Mouse (Mus musculus): ENCODE data around the gene I830077J02Rik.
"Not testable (repeated sequence)": the region's sequence is repeated elsewhere in the genome, so short reads cannot be mapped to it uniquely, and the experiment has no call there.

Gene I830077J02Rik

DNA sequence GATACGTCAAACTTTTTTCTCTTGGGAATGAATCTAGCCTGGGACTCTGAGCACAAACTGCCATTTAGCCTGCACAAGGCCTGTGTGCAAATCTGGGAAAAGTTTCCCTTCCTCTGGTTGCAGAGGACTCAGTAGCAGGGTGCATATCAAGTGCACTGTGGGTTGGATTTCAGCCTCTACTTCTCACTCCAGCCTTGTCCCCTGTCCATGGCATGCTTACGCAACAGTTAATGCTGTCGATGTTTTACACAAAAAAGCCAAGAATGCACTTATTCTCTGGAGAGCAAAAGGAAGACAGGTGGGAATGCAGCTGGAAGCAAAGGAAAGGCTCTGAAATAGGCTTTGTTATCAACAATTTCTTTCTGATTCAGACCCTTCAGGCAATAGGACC is 14.1 kb downstream of the I830077J02Rik start:
- no peak for ATAC-seq (ENCODE audit: low TSS enrichment)

DNA sequence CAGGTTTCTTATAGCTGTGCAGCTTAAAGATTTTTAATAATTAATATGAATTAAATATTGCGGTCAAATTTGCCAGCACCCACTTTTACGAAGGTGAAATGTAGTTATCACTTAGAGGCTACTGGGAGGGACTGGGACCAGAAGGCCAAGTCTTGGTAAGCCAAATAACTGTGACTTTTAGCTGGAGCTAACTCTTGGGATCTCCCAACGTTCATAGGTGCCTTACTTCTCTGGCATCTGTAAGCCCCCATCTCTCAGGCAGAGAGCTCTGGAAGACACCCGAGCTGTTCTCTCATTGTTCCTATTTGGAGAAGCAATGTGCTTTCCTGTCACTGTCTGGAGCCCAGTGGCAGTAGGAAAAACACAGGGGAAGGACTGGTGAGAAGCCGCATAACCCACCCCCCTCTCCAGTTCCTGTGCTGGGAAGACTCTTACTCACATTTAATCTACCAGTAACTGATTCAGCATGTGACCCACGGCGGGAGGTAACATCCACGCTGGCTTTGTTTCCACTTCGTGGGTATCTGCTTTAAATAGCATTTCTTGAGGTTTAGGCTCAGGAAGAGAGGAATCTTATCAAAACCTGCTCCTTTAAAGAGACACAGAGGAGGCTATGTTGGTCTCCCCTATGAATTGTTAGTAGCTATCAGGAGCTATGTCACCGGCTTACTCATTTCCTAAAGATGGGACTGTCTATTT is 14.7 kb downstream of the I830077J02Rik start:
- no peak for ATAC-seq (ENCODE audit: low TSS enrichment)

DNA sequence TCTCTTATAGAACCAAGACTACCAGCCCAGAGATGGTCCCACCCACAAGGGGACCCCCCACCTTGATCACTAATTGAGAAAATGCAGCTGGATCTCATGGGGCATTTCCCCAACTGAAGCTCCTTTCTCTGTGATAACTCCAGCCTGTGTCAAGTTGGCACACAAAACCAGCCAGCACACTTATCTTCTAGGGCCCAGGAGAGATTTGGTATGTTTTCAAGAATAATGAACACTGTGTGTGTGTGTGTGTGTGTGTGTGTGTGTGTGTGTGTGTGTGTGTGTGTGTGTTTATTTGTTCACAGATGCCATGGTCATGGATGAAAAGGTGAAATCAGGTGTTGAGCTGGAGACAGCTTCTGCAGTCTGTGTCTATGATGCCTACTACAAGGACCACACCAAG is 16.0 kb downstream of the I830077J02Rik start:
- not testable (repeated sequence) for ATAC-seq (ENCODE audit: low TSS enrichment)

DNA sequence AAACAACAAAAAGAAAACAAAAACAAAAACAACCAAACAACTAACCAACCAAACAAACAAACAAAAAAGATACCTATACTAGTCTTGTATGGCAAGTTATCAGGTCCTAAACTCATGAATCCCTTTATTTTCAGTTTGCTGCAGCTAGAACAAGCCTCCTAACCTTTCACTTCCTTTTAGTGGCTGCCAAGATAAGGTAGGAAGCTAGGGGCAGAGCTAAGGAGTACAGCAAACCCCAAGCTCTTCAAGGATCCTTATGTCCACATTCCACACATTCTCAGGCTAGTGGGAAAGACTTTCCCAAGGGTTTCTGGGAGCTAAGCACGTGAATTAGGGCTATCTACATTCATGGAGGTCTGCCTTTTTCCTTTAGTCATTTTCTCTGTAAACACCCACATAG is 17.2 kb downstream of the I830077J02Rik start:
- ATAC-seq (ENCODE audit: low TSS enrichment): no peak

DNA sequence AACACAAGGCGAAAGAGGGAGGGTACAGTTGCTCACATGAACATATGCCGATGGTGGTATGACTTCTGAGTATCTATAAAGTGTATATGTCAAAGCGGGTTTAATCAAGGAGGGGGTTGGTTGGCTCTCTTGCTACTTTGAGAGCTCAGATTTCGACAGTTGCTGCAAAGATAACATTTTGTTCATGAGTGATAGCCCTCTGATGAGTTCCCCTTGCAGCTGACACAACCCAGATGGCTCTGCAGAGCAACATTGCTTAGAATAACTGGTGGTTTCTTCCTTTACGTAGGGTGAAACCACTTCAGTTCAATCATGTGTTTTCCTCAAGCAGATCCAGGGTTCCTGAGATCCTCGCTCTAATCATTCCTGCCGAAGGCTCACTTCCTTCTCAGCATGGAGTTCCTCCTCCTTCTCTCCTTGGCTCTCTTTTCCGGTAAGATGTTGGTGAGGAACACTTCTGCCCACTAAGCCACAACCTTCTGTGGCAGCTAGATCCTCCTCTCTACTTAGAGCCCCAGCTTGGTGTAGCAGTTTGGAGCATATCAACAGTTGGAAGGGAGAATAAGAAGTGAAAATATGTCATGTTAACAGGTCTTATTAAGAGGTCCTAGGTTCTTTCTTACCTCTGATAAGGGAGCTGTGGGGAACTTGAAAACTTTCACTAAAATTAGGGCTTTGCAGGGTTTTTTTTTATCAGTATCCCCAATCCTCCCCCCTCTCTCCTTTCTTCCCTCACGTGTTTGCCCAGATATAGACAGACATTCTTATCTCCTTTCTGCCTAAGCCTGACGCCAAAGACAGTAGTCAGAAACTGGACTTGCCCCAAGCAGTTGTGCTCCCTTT is 18.4 kb downstream of the I830077J02Rik start:
- peak; percentile 44; the same call in 1 of the 2 replicates for ATAC-seq (ENCODE audit: low TSS enrichment)

DNA sequence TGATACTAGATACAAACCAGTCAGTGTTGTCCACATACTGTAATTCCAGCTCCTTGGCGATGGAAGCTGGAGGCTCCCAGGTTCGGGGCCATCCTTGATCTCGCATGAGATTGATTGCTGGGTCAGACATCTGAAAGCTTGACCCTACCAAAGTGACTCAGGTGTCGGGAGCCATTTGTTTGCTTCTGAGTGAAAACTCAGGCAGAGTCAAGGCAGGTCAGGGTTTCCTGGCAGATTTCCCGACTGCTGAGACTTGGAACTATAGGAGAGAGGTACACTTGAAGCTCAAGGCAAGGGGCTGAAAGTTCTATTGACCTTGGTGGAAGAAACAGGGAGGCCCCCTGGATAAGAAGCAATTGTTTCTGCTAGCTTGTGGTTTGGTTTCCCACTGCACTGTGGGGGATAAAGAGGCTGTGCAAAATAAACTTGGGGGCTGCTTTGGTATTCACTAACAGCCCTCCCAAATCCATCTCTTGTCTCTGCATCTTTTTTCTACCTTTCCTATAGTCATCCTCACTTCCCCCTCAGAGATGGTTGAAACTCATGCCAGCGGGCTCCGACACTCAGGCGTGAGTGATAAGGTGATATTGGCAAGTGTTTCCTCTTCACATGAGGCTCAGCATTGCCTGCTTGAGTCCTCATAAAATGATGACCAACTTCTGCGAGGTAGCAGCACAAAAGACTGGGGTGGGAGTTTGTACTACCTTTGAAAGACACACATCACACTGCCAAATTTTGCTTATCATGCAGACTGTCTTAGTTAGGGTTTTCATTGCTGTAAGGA is 20.2 kb downstream of the I830077J02Rik start:
- no peak for ATAC-seq (ENCODE audit: low TSS enrichment)

DNA sequence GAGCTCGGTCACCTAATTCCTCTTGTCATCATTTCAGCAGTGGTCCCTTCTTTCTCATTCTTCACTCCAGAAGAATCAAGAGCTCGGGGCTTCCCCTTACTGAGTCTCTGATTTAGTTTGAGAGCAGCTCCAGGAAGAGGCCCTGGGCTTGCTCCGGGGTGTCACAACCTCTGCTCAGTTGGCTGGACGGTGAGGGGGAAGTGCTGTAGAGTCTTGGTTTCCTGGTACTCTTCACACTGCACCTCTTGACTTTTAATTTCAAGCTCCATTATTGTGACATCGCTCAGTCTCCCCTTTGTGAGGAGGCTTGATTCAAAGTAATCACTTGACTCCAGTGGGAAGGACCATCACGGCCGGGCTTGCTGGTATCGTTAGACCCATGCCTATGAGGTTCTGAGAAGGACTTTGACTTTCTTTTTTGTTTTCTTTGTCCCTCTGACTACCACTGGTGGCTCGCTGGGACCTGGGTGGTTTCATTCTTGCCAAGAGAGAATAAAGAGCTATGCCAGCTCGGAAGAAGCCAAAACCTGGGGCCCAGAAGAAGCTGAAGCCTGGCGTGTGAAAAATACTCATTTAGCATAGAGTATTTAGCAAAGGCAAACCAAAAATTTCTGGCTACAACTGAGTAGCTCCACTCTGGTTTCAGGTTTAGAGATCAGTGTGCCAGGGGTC is 21.8 kb downstream of the I830077J02Rik start:
- no peak for ATAC-seq (ENCODE audit: low TSS enrichment)

DNA sequence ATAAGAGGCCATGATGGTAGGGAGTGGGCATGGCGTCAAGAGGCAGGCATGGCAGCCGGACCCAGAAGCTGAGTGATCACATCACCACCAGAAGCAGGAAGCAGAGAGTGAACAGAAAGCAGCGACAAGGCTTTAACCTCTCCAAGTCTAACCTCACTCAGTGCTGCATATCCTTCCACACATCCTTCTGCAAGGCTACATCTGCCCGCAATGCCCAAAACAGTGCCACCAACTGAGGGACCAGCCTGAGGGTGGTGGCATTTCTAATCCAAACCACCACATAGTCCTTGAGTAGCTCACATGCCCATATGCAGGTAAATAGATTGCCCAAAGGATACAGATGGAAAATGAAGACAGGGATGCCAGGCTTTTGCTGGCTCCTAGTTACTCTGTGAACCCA is 23.5 kb downstream of the I830077J02Rik start:
- ATAC-seq (ENCODE audit: low TSS enrichment): no peak

DNA sequence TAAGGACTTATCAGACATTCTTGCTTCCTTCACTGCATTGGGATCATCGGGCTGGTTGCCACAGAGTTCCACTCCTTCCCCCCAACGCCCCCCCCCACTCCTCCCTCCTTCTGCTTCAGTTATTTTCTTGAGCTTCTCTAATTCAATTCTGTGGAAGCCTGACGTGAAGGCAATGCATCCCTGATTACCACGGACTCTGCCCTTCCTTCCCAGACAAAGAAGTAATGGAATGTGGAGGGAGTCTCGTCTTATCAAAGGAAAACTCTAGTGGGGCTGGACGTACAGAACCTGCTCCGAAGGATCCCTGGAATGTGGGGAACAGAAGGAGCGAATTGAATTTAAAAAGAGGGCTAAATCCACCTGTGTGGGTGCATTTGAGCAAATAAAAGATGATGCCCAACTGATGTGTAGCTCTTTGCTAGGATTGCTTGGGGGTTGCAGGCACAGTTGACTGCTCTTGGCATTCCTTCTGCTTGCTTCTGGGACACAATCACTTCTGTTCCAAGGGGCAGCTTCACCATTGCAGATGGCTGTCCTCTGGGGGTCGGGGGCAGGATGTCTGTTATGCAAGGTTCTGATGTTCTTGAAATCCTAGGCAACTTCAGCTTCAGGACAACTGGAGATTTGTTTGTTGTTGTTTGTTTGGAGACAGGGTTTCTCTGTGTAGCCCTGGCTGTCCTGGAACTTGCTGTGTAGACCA is 24.4 kb downstream of the I830077J02Rik start:
- ATAC-seq (ENCODE audit: low TSS enrichment): no peak

DNA sequence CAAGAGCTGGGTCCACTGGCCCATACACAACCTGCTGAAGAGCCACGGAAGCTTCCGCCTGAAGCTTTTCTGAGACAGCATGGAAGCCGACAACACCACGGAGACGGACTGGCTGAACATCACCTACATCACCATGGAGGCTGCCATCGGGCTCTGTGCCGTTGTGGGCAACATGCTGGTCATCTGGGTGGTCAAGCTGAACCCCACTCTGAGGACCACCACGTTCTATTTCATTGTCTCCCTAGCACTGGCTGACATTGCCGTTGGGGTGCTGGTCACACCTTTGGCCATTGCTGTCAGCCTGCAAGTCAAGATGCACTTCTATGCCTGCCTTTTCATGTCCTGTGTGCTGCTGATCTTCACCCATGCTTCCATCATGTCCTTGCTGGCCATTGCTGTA is 27.7 kb downstream of the I830077J02Rik start:
- no peak for ATAC-seq (ENCODE audit: low TSS enrichment)

DNA sequence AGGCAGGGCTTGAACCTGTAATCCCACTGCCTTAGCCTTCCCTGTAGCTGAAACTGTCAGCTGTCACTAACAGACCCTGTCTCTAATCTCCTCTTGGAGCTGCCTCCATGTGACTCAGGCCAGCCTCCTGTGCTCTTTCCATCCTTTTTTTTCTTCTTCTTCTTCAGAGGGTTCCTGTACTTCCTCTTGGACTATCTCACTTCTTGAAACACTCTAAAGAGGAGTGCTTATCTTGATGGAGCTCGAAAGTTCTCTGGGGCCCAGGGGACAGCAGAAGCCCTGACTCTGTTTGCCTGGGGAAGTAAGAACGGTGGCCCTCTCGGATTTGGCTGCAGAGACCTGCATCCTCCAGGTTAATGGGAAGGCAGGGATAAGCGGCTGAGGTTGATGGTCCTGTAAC is 28.3 kb downstream of the I830077J02Rik start:
- ATAC-seq (ENCODE audit: low TSS enrichment): no peak

DNA sequence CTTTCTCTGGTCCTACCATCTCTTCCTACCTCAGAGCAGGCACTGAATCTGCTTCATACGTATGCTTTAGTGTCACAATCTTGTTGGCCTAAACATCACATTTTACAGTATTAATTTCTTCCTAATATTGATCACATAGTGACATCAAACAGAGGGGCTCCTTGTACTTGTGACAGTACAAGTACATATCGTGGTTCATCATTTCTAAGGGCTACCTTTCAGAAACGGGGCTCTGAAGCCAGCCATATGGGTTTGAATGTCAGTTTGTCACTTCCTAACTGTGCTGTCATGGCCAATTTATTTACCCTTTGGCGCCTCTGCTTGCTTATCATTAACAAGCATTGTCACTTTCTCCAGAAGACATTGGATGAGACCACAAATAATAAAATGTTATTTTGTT is 31.0 kb downstream of the I830077J02Rik start:
- ATAC-seq (ENCODE audit: low TSS enrichment): no peak

DNA sequence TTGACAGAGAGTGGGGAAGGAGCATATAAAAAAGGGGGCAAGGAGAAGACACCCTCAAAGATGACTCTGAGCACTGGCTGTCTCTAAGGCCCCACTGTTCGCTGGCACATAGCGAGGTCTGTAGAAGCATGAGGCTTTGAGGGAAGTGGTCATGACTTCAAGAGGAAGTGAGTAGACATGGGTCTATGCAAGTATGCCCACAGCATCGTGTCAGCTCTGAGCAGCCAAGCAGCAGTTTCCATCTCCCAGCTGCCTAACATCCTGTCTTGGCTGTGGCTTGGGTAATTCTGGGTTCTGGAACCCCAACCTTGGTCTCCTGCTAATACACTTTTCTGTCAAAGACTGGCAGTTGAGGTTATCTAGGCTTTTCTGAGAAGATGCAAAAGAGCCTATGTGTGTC is 31.7 kb downstream of the I830077J02Rik start:
- ATAC-seq (ENCODE audit: low TSS enrichment): no peak

DNA sequence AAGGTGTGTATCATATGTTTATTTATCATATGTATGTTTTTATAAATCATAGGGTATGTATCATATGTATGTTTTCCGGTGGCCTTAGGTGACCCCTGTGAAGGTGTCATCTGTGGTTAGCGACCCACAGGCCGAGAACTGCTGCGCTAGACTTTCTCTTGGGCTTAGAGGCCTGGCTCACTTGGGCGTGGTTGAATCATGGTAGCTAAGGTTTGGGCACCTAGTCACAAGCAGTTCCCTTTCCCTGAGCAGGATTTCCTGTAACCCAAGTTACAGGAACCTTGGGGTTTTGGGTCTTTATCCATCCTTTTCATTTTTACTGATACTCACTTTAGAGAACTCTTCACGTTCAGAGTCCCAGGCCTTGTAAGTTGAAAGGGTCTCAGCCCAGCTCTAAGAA is 32.2 kb downstream of the I830077J02Rik start:
- no peak for ATAC-seq (ENCODE audit: low TSS enrichment)

DNA sequence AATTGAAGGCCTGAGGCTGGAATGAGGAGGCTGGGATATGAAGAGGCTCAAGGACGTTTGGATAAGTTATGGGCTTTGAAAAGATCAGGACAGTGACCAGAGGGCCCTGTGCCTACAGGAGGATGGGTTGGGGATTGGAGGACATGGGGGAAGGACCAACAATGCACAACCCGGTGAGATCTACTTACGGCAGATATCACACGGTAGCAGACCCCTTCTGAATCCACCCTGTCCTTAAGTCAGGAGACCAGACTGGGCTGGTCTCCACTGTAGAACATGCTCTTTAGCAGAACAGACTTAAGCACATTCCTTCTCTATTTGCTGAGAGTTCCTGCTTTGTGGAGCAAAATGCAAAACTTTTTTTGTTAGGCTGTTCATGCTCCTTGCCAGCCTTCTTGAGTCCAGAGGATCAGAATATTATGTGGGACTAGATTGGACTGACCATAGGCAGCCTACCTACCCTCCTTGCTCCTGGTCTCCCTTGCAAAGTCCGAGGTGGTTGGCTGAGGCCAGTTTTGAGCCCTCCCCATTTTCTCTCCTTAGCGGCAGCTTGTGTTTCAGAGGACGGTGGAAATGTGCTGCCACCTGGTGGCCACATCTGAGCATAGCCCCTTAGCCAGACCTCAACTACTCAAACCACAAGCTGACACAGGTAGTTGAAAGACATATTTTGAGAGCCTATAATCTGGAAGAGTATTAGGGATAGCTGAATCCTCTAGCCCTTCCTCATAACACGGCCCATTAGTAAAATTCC is 32.9 kb downstream of the I830077J02Rik start:
- peak; percentile 91 for ATAC-seq (ENCODE audit: low TSS enrichment)

DNA sequence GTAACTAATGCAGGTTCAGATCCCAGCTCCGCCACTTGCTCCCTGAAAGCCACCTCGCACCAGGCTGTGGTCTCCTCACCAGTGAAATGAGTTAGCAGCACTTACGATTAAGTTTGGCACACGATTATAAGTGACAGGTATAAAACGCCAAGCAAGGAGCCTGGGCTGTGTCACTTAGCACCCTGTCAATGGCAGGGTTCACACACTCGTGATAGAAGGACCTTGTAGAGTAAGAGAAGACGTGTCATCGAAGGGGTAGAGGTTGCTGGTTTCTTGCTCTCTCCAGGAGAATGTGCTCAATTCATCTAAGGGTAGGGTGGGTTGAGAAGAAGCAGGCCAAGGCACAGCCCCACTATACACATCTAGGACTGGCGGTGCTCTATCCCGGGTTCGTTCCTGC is 33.6 kb downstream of the I830077J02Rik start:
- ATAC-seq (ENCODE audit: low TSS enrichment): no peak

DNA sequence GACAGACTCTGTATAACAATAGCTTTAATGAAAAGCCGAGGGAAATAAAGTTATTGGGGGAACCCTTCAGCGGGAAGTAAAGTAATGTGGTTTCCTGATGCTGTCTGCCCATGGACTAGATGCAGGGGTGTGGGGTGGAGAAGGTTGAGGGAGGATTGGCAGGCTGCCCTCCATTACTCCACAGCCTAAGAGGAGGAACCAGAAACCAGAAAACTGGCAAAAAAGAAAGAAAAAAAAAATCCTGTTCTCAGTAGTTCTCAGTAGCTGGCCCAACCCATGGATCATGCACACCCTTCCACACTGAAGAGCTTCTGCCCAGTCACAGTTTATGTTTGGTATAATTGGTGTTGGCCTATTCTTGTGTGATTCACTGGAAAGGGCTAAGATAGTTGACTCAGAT is 34.1 kb downstream of the I830077J02Rik start:
- no peak for ATAC-seq (ENCODE audit: low TSS enrichment)

DNA sequence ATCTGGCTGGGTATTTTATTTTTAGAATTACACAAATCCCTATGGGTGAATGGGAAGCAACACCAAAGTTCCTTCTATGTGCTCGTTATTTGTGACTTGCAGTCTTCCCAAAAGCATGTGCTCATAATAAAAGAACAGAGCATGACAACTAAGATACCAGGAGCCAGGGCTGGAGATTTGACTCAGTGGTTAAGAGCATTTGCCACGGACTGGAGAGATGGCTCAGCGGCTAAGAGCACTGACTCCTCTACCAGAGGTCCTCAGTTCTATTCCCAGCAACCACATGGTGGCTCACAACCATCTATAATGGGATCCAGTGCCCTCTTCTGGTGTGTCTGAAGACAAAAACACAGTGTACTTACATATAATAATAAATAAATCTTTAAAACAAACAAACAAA is 35.7 kb downstream of the I830077J02Rik start:
- ATAC-seq (ENCODE audit: low TSS enrichment): no peak

DNA sequence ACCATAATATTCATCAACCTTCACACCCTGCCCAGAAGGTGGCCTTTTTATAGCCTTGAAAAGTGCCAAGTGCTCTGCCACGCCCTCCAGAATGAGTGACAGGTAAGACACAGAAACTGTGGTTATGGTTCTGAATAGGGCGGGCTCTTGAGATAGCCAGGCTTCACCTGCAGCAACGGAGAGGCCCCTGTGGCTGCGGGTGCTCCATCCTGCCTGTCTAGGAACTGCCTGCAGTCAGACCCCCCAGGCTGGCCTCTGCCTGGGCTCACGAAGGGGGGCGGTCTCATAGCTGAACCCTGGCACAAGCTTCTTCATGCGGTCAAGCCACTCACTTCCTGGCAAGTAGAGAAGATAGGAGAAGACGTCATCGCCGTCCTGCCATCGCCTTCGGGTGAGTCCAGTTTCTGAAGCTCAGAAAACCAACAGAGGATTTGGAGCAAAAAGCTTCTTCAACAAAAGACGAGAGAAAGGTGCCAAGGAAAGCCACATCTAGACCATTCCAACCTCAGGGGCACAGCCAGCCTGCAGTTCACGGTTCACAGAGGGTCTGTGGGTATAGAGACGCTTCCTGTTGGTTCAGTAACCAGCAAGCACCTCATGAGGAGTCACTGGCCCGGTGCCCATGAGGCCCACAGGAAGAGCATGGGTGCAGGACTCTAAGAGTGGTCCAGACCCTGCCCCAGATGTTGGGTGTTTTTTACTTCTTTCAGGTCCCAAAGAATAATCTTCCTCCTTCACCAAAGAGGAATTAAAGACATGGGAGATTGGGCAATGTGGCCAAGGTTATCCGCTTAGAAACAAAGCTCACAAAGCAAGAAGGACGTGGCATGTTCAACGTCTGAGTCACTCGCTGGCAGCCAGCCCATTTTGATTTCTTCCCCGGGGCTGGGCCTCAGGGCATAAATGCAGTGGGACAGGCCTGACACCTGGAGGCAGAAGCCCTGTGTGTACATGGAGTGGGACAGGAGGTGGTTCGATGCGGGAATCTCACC is 37.6 kb downstream of the I830077J02Rik start:
- no peak for ATAC-seq (ENCODE audit: low TSS enrichment)
